Mouse (Mus musculus): ENCODE results near the gene Olfr686. TPM values are rescaled to one million over a fixed set of nuclear protein-coding genes. Genes with fewer than 3 reads are reported as not detected.

The Olfr686 gene
- polyA plus RNA-seq (2015; fragmentation: Nextera tagmentation; extraction: Ambion mirVana) = not detected in 2 replicates

DNA sequence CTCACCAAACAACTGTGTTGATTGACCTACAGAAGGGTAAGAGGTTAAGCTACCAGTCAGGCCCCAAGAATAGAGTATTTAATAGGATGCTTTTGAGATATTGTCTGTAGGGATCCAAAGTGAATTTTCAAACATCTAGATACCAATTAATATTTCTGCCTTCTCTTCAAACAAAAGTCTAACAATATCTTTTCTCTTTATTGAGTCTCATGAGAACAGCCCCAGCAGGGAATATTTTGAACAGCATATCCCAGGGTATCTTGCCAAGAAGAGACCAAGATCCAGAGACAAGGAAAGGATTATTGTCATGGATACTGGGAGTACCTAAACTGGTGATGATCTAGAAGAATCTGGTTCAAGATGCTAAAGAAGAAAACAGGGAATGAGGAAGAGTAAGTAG, at the start of gene Olfr686:
Gene Olfr686 (minus strand): TSS at position 101 of the 400 bp plus-strand sequence.
- Histone ChIP-seq H3K4me2 (no peak within 1 kb of the TSS), H3K4me1 (replicated peaks) (no peaks in the 10 kb centered on the region), H3K36me3 (replicated peaks) (no peaks in the 10 kb centered on the region), H3K9ac (no peak within 1 kb of the TSS), H3K27me3 (no peaks in the 10 kb centered on the region), H3K9me3 (replicated peaks) (no peaks in the 10 kb centered on the region), H3K4me3 (replicated peaks) (no peak within 1 kb of the TSS), H3K27ac (replicated peaks) (no peak within 1 kb of the TSS)
- no peak for ATAC-seq (ENCODE audit: insufficient read depth)

DNA sequence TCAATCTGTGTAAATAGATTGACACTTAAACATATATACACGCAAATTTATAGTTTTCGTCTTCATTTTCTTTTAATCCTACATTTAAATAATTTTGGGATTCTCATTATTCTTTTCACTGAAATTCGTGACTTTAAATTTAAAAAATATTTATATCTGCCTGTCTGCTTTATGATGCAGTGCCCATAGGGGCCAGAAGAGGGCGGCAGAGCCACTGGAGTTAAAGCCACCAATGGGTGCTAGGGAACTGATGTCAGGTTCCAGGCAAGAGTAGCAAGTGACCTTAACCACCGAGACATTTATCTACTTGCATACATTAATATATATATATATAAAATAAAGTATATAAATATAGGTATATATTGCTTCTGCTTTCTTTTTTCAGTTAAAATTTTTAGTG, 49.4 kb upstream of the Olfr686 start:
- 42% methylated on average over 5 of the region's 5 CpGs for WGBS (ENCODE audit: insufficient replicate concordance)
- no peaks in the 10 kb centered on the region for H3K4me1 ChIP-seq (replicated peaks)
- H3K4me3 ChIP-seq (replicated peaks) = no peak overlapping the region
- H3K9ac ChIP-seq = no peak overlapping the region
- H3K27ac ChIP-seq (replicated peaks) = no peak overlapping the region
- no peak overlapping the region for H3K4me2 ChIP-seq
- no peaks in the 10 kb centered on the region for H3K9me3 ChIP-seq (replicated peaks)
- H3K27me3 ChIP-seq = no peaks in the 10 kb centered on the region
- no peaks in the 10 kb centered on the region for H3K36me3 ChIP-seq (replicated peaks)
- no peak for ATAC-seq (ENCODE audit: insufficient read depth)

GRCm38 (mm10) chr7:105248197-105248596, 40.9 kb upstream of the Olfr686 start:
- 37% methylated on average over 1 of the region's 1 CpGs for WGBS (ENCODE audit: insufficient replicate concordance)
- no peaks in the 10 kb centered on the region for H3K27me3 ChIP-seq
- H3K4me3 ChIP-seq (replicated peaks) = no peak overlapping the region
- no peaks in the 10 kb centered on the region for H3K9me3 ChIP-seq (replicated peaks)
- ATAC-seq (ENCODE audit: insufficient read depth) = no peak
- no peaks in the 10 kb centered on the region for H3K4me1 ChIP-seq (replicated peaks)
- no peak overlapping the region for H3K9ac ChIP-seq
- H3K27ac ChIP-seq (replicated peaks) = no peak overlapping the region
- no peaks in the 10 kb centered on the region for H3K36me3 ChIP-seq (replicated peaks)
- no peak overlapping the region for H3K4me2 ChIP-seq

DNA sequence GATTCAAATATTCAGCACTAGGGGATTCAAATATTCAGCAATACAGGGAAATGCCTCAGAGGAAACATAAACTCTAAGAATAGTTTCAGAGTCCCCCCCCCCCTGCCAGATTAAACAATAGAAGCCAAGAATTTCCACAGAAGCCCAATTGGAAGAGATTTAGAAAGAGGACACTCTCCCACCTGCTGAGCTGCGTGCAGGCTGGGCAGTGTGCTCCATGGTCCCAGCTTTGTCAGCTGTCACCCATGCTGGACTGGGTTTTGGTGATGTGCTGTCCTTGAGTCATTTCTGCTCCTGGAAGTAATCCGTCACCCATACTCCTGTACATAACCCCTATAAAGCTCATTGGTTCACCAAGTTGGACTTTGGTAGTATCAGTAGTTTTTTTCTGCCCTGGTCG, 40.4 kb upstream of the Olfr686 start:
- no peak overlapping the region for H3K4me3 ChIP-seq (replicated peaks)
- H3K9me3 ChIP-seq (replicated peaks) = no peaks in the 10 kb centered on the region
- no peak for ATAC-seq (ENCODE audit: insufficient read depth)
- no peaks in the 10 kb centered on the region for H3K36me3 ChIP-seq (replicated peaks)
- no peak overlapping the region for H3K4me2 ChIP-seq
- no peaks in the 10 kb centered on the region for H3K27me3 ChIP-seq
- H3K4me1 ChIP-seq (replicated peaks) = no peaks in the 10 kb centered on the region
- H3K9ac ChIP-seq = no peak overlapping the region
- WGBS (ENCODE audit: insufficient replicate concordance) = 55% methylated on average over 3 of the region's 3 CpGs
- H3K27ac ChIP-seq (replicated peaks) = no peak overlapping the region

- no peak overlapping the region for H3K27ac ChIP-seq (replicated peaks)
- H3K4me2 ChIP-seq = no peak overlapping the region
- no peaks in the 10 kb centered on the region for H3K27me3 ChIP-seq
- H3K9me3 ChIP-seq (replicated peaks) = no peaks in the 10 kb centered on the region
- 63% methylated on average over 2 of the region's 2 CpGs for WGBS (ENCODE audit: insufficient replicate concordance)
- H3K9ac ChIP-seq = no peak overlapping the region
- no peaks in the 10 kb centered on the region for H3K4me1 ChIP-seq (replicated peaks)
- ATAC-seq (ENCODE audit: insufficient read depth) = no peak
- no peaks in the 10 kb centered on the region for H3K36me3 ChIP-seq (replicated peaks)
- H3K4me3 ChIP-seq (replicated peaks) = no peak overlapping the region
Observed at GRCm38 (mm10) chr7:105229386-105229785, 22.1 kb upstream of the Olfr686 start.

GRCm38 (mm10) chr7:105228138-105228537, 20.9 kb upstream of the Olfr686 start:
- Histone ChIP-seq H3K9me3 (replicated peaks) (no peaks in the 10 kb centered on the region), H3K36me3 (replicated peaks) (no peaks in the 10 kb centered on the region), H3K27me3 (no peaks in the 10 kb centered on the region), H3K9ac (no peak overlapping the region), H3K4me3 (replicated peaks) (no peak overlapping the region), H3K4me1 (replicated peaks) (no peaks in the 10 kb centered on the region), H3K27ac (replicated peaks) (no peak overlapping the region), H3K4me2 (no peak overlapping the region)
- ATAC-seq (ENCODE audit: insufficient read depth) = no peak
- WGBS (ENCODE audit: insufficient replicate concordance) = 36% methylated on average over 1 of the region's 1 CpGs

DNA sequence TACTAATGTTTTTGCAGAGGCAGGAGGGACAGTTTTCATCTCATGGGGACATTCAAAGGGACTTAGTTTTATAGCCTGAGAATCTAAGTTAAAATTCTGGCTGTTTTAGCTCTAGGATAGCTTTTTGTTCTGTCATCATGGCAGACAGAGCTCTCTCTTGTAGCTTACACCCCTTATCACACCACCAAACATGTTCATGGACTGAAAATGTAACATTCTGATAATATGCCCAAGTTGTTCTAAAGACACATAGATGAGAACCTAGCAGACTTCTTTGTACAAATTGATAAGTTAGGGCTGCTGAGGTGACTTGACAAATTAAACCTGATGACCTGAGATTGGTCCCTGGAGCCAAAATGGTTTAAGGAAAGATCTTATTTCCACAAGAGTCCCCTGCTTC, 19.4 kb upstream of the Olfr686 start:
- Histone ChIP-seq H3K4me1 (replicated peaks) (no peaks in the 10 kb centered on the region), H3K9me3 (replicated peaks) (no peaks in the 10 kb centered on the region), H3K4me2 (no peak overlapping the region), H3K27me3 (no peaks in the 10 kb centered on the region), H3K9ac (no peak overlapping the region), H3K27ac (replicated peaks) (no peak overlapping the region), H3K36me3 (replicated peaks) (no peaks in the 10 kb centered on the region), H3K4me3 (replicated peaks) (no peak overlapping the region)
- no peak for ATAC-seq (ENCODE audit: insufficient read depth)

GRCm38 (mm10) chr7:105226072-105226471, 18.8 kb upstream of the Olfr686 start:
- no peaks in the 10 kb centered on the region for H3K4me1 ChIP-seq (replicated peaks)
- no peak overlapping the region for H3K4me3 ChIP-seq (replicated peaks)
- no peak overlapping the region for H3K4me2 ChIP-seq
- H3K27me3 ChIP-seq = no peaks in the 10 kb centered on the region
- H3K9ac ChIP-seq = no peak overlapping the region
- no peaks in the 10 kb centered on the region for H3K9me3 ChIP-seq (replicated peaks)
- no peak overlapping the region for H3K27ac ChIP-seq (replicated peaks)
- H3K36me3 ChIP-seq (replicated peaks) = no peaks in the 10 kb centered on the region
- ATAC-seq (ENCODE audit: insufficient read depth) = no peak

DNA sequence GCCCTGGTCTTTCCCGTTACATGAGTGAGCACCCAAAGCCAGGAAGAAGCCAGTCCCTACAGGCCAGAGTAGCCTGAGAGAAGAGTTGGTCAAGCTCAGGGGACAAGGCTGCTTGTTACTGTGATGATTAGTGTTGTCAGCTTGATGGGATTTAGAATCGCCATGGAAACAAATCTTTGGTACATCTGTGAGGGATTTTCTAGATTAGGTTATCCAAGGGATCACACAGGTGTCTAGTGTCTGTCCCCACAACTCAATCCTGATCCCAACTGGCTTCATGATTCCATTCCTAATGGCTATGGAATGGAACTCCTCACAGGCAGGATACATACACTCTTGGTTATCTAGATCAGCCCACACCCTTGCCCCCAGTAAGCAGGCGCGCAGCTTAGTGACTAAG, 11.0 kb upstream of the Olfr686 start:
- H3K9me3 ChIP-seq (replicated peaks) = no peaks in the 10 kb centered on the region
- WGBS (ENCODE audit: insufficient replicate concordance) = 66% methylated on average over 4 of the region's 4 CpGs
- no peak overlapping the region for H3K4me2 ChIP-seq
- no peak for ATAC-seq (ENCODE audit: insufficient read depth)
- H3K27me3 ChIP-seq = no peaks in the 10 kb centered on the region
- H3K27ac ChIP-seq (replicated peaks) = no peak overlapping the region
- no peak overlapping the region for H3K9ac ChIP-seq
- H3K4me1 ChIP-seq (replicated peaks) = no peaks in the 10 kb centered on the region
- H3K36me3 ChIP-seq (replicated peaks) = no peaks in the 10 kb centered on the region
- H3K4me3 ChIP-seq (replicated peaks) = no peak overlapping the region

DNA sequence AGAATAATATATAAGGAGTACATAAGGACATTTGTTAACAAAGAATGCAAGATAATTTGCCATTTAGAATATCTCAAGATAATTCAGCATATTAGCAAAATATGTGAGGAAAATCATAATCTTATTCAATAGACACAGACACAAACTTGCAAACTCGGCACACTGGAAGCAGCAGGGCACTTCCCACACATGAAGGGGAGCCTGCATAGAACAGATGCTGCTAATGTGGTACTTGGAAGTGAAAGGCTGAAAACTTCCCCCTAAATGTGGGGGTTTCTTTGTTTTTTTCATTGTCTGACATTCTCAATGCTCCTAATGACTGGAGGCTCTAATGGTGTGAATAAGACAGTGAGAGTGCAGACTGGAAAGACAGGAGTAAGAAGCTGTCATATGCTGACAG, 7.5 kb upstream of the Olfr686 start:
- Histone ChIP-seq H3K4me3 (replicated peaks) (no peak overlapping the region), H3K27ac (replicated peaks) (no peak overlapping the region), H3K36me3 (replicated peaks) (no peaks in the 10 kb centered on the region), H3K4me1 (replicated peaks) (no peaks in the 10 kb centered on the region), H3K9me3 (replicated peaks) (no peaks in the 10 kb centered on the region), H3K9ac (no peak overlapping the region), H3K4me2 (no peak overlapping the region), H3K27me3 (no peaks in the 10 kb centered on the region)
- 38% methylated on average over 1 of the region's 1 CpGs for WGBS (ENCODE audit: insufficient replicate concordance)
- no peak for ATAC-seq (ENCODE audit: insufficient read depth)

DNA sequence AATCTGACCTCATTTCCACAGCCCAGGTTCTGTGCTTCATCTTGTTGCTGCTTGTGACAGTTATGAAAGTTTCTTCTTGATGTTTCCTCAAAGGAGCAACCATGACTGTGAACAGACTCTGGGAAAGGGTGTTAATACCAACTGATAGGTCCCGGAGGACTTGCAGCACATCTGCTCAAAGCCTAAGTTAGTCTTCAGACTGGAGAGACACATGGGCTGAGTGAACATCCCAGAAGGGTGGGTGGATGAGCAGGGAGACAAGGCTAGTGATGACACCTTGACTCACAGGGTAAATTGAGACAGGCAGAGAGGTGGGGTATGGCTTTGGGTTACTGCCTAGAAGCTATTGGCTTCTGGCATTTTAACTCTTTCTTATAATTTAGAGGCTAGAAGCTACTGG, 21.4 kb downstream of the Olfr686 start, which contains the start of gene Olfr685:
Gene Olfr685 (minus strand): TSS at position 101 of the 400 bp plus-strand sequence.
- Histone ChIP-seq H3K27me3 (no peaks in the 10 kb centered on the region), H3K36me3 (replicated peaks) (no peaks in the 10 kb centered on the region), H3K9ac (no peak within 1 kb of the TSS), H3K4me1 (replicated peaks) (no peaks in the 10 kb centered on the region), H3K4me3 (replicated peaks) (no peak within 1 kb of the TSS), H3K27ac (replicated peaks) (no peak within 1 kb of the TSS), H3K9me3 (replicated peaks) (no peaks in the 10 kb centered on the region), H3K4me2 (no peak within 1 kb of the TSS)
- WGBS (ENCODE audit: insufficient replicate concordance) = 65% methylated on average over 1 of the region's 1 CpGs
- no peak for ATAC-seq (ENCODE audit: insufficient read depth)

- H3K4me3 ChIP-seq (replicated peaks) = no peak overlapping the region
- no peaks in the 10 kb centered on the region for H3K9me3 ChIP-seq (replicated peaks)
- H3K9ac ChIP-seq = no peak overlapping the region
- no peak for ATAC-seq (ENCODE audit: insufficient read depth)
- no peaks in the 10 kb centered on the region for H3K27me3 ChIP-seq
- no peak overlapping the region for H3K27ac ChIP-seq (replicated peaks)
- H3K4me2 ChIP-seq = no peak overlapping the region
- no peaks in the 10 kb centered on the region for H3K36me3 ChIP-seq (replicated peaks)
- H3K4me1 ChIP-seq (replicated peaks) = no peaks in the 10 kb centered on the region
- WGBS (ENCODE audit: insufficient replicate concordance) = 38% methylated on average over 4 of the region's 4 CpGs
Observed at GRCm38 (mm10) chr7:105170773-105171172, 36.5 kb downstream of the Olfr686 start.

Measured in liver, embryonic 15.5 days (tissue).